Mouse (Mus musculus) left cerebral cortex, adult 8-10 months (tissue): Measurements from ENCODE around the gene Kpna7. TPM values are rescaled to one million over a fixed set of nuclear protein-coding genes. Genes with fewer than 3 reads are reported as not detected.

Experiments
- DNase-seq, 2 experiments: peaks; one replicate each; pipeline ENCODE4 v3.0.0; 2022; ENCODE audit warnings: low spot score in 2 of 2
- total RNA-seq, 4 experiments: library from RNA; stranded (reverse); gene quantifications; 2 replicates each; pipeline ENCODE4 v1.2.4; 2022

Gene Kpna7
- total RNA-seq, 4 experiments from 2014 or later = not detected

DNA sequence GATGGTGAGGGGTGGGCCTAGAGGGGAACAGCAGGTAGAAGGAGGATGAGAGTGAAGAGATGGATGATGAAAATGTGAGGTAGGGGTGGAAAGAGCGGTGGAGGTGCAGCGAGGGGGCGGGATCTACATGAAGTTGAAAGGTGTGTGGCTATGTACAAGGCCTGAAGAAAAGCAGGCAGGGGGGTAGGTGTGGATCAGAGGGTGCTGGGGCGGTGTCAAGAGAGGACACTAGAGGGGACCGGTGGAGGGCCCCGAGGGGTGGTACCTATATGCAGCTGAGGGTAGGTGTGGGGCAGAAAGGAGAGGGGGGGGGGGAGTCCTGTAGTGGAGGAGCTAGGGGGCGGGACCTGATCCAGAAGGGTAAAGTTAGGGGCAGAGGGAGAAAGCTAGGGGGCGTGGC is 119.4 kb downstream of the Kpna7 start:
- DNase-seq = peak in 1 of 2 experiments; percentile 41

DNA sequence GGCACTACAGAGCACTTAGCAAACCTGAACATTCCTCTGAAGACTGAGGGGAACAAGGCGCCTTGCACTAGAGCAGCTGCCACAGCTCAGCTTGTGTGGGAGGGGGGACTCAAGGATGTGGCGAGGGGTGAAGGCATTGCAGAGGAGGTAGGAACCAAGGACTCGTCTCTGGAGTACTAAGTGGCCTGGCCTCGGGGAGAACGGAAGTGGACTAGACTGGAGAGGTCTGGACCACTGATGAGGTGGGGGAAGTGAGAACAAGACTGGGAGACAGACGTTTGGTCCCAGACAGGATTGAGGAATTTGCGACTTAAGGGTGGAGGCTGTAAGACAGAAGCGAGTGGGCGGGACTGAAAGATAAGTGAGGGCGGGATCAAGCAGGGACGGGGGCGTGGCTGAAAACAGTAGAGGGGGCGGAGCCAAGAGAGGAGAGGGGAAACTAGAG is 120.0 kb downstream of the Kpna7 start:
- DNase-seq = peak; percentile 51 to 69

DNA sequence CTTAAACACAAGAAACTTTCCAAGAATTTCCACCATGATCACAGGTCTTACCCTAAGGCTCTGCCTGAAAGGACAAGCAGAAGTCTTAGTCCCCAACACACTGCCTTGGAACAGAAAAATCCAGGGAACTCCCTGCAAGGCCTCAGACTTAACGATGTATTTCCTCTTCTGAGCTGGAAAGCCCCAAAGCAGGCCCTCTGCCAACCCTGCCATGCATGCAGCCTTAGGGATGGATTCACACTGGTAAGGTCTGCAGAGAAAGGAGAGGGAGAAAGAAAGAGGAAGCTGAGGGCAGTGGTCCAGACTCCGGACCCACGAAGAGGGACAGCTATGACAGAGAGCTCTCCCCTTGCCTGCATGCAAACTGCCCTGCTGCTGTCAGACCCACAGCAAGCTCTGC is 120.4 kb downstream of the Kpna7 start:
- DNase-seq = no peak

DNA sequence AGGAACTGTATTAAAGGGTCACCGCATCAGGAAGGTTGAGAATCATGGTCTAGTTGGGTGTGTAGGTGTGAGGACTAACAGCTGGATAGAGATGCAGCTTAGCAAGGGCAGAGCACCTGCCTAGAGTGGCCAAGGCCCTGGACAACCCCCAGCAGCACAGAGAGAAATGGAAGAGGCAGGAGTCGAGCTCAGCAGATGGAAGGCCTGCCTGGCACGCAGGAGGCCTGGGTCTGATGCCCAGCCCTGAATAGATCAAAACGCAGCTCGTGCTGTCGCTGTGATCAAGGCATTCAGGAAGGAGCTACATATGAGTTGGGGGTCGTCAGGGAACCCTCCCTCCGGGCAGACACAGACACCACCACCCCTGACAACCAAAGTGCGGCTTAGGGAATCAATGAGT is 125.6 kb downstream of the Kpna7 start:
- no peak for DNase-seq

DNA sequence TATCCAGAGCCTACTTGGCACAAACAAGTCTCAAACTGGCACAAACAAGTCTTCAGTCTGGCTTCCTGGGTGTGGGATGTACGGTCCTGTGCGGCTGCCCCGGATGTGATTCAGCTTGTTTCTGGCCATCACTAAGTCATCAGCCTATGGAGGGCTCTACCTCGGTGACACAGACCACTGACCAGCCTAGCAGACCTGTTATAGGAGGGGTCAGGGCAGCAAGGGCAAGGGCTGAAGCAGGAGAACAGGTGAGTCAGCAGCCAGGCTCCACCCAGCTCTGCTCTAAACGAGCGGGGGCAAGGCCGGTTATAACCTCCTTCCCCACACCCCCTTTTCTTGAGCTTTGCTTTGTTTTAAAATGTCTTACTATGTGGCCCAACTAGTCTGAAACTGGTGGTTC is 129.4 kb downstream of the Kpna7 start:
- DNase-seq = no peak

DNA sequence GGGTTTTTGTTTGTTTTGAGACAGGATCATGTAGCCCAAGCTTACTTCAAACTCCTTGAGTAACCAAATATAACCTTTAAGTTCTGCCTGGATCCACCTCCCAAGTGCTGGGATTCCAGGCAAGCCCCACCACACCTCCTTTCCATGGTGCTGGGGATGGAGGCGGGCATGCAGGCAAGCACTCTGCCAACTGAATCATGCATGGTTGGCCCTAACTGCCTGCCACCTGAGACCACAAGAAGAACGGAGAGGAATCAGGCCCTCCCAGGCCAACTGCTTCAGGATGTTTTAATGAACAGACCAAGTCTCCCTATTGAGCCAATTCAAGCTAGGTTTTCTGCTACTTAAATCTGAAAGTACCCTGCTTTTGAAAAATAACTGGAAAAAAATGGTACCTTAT is 131.2 kb downstream of the Kpna7 start:
- no peak for DNase-seq

DNA sequence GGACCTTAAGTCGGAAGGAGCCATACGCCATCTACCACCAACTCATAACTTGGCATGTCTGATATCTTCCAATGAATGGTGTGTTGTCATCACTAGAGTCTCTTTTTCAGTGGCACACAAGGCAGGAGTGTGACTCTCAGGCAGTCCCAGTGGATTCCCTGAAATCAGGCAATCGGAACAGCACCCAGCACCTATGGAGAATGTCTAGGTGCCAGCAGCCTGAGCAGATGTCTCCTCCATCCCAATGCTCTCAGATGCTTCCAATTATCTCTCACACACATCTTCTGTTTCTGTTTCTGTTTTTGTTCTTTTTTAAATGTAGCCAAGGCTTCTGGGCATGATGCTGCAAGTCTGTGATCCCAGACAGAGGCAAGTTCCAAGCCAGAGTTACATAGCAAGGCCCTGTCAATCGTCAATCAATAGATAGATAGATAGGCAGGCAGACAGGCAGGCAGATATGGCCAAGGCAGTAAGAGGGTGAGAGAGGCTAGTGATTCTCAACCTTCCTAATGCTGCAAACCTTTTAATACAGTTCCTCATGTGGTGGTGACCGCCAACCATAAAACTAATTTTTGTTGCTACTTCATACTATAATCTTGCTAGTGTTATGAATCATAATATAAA is 133.3 kb downstream of the Kpna7 start:
- no peak for DNase-seq

DNA sequence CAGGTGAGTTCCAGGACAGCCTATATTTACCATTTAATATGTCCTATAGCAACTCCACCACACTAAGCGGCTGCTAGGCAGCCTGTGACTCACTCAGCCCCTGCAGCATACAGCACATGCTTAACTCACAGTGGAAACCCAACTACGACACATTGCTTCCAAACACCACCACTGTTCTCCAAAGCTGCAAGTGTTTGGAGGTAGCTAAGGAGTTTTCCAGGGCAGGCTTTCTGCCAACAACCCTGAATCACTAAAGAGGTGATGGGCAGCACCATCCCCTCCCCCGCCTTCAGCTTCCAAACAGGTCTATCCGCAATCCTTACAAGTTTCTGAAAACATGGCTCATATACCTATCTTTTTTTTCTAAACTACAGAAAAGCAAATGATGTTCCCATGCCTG is 134.0 kb downstream of the Kpna7 start:
- DNase-seq = peak in 1 of 2 experiments; percentile 61

DNA sequence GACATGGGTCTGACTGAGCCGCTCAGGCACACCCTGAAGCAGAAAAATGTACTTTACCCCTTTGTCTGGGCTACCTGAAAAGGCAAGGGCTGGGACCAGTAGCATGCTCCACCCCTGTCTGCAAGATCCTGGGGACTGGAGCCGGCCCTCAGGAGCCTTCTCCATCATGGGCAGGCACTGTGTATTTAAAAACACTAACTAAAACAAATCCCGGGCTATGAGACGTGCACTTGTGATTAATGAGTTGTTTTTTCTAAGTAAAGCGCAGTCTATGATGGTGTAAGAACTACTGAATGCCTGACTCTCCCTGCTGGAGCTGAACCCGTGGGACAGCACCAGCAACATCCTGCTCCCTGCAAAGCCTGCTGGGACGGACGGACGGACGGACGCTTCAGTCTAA is 135.4 kb downstream of the Kpna7 start:
- no peak for DNase-seq

DNA sequence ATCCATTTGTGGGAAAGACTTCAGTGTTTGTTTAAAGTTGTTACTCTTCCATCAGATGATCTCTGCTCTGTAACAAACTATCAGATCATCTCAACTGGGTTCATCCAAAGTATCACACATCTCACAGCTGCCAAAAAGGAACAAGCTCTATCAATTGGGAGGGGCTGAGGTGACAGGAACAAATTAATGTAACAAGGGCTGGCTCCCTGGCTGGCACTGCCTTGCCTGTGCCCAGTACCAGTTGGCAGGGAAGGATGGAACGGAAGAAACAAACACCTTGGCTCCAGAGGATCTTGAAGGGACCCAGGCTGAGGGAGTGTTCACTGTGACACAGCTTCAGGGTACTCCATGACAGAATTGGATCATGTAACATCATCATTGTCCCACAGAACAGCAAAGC is 135.8 kb downstream of the Kpna7 start:
- no peak for DNase-seq

DNA sequence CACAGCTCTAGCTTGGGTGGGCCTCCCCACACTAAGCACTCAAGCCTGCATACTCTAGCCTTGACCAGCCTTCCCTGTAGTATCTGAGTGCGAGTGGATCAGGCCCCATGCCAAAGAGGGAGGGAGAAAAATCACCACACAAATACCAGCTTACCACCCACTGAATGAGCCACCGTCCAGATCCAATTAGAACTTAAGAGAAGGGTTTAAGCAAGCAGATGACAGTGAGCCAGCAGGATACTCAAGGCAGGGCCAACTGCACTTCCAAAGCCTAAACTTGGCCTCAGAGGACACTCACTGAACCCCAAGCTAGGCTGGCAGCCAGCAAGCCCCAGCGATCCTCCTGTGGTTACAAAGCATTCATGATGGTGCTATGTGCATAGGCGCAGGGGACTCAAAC is 137.8 kb downstream of the Kpna7 start:
- DNase-seq = peak in 1 of 2 experiments; percentile 66

DNA sequence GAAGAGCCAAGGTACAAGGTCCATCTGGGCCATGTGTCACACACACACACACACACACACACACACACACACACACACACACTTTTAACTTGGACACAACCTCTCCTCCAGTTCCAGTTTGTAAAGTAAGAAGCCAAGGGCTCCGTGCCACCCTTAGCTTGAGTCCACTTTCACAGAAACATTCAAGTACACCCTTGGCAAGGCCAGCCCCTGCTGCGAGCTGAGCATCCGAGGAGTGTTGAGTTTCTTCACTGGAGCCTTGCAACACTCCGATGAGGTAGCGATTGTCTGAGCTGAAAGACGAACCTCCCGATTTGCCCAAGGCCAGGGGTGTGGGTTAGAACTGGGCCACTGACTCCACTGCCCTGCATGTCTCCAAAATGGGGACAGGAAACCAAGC is 138.9 kb downstream of the Kpna7 start:
- no peak for DNase-seq

DNA sequence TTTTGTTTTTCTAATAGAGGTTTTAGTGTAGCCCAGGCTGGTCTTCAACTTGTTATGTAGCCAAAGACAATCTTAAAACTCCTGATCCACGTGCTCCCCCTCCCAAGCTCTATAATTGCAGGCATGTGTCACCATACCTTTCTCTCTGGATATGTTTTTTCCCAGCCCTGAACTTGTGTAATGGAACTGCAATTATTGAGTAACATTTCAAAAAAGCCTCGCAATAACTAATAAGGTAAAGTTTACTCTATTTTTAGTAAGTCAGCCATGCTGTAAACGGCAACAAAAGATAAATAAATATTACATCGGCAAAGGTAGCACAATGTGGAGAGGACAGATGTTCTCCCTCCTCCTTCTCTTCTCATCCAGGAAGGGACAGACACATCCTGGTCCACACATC is 139.5 kb downstream of the Kpna7 start:
- DNase-seq = no peak

DNA sequence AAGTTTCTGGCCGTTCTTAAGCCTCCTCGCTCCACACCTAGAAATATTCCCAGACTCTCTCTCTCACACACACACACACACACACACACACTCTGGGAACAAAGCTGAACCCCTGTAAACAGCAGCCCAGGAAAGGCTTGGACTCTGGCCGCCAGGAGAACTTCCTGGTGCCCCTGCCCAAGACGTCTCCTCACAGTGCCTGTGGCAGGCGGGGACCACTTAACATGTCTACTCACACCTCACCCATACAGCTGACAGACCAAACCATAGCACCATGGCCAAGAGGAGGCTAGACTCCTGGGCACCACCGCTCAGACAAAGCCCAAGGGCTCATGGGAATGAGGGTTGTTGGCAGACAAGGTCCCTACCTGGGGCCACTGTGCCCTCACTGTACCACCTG is 140.5 kb downstream of the Kpna7 start:
- no peak for DNase-seq

DNA sequence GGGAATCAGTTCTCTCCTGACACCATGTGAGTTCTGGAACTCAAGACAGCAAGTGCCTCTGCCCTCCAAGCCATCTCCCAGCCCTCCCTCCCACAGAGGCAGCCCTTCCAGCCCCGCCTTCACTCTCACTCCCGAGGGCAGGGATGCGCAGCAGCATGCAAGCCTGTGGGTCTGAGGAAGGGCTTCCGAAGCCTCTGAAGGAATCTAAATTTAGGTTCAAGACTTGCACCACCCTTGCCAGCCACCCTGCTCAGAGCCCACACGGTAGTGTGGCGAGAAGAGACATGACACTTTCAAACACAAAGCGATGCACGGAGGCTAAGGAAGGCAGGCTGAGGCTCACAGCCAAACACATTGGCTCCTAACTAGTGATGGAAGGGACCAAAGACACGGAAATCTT is 141.4 kb downstream of the Kpna7 start:
- DNase-seq = no peak

DNA sequence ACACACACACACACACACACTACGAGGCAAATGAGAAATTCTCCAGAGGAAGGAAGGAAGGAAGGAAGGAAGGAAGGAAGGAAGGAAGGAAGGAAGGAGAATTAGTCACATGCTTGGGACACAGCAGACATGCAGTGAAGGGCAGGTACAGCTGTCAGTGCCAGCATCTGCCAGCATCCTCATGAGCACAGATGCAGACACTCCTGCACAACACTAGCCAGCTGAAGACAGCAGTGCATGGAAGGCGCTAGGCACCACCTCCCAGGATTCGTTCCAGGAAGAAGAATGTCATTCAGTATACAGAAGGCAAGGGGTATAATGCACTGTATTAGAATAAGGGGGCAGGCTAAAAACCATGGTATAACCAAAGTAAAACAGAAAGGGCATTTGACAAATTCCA is 142.9 kb downstream of the Kpna7 start:
- no peak for DNase-seq

DNA sequence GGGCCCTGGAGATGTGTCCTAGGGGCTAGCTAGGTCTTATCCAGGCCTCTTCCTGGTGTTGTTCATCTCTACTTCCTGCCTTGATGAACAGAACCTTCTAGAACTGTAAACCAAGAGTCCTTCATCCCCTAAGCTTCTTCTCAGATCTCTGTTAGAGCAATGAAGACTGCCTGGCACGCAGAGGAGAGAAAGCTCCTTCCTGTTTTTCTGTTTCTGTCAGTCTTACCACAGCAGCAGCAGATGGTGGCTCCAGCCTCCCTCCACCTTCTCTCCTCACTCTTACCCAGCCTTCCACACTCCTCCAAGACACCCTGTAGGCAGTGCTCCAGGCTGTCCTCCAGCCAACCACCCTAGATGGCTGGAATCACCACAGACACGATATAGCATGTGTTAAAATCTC is 146.5 kb downstream of the Kpna7 start:
- DNase-seq = peak in 1 of 2 experiments; percentile 79

Other genes starting within 250 kb of the Kpna7 start
- 10 to 100 TPM; 32.4 to 38.4 (median 37.2) TPM for gene Smurf1, start 118.2 kb downstream of the Kpna7 start, total RNA-seq
- gene Gm4871, start 51.3 kb downstream of the Kpna7 start, total RNA-seq = not detected
- not detected for gene 1700018F24Rik, start 41.0 kb downstream of the Kpna7 start, total RNA-seq
- gene Arpc1a, start 200 bp downstream of the Kpna7 start, total RNA-seq = 100 to 1,000 TPM; 213 to 219 (median 216) TPM
- 10 to 100 TPM; 17.4 to 47.4 (median 23.9) TPM for gene Arpc1b, start 30.2 kb upstream of the Kpna7 start, total RNA-seq
- 100 to 1,000 TPM in 1 of 4 experiments, 10 to 100 TPM in 3; 77.5 to 101 (median 86.1) TPM for gene Pdap1, start 56.2 kb upstream of the Kpna7 start, total RNA-seq
- gene Bud31, start 56.3 kb upstream of the Kpna7 start, total RNA-seq = 10 to 100 TPM; 70.3 to 76.5 (median 74.1) TPM
- gene Ptcd1, start 83.1 kb upstream of the Kpna7 start, total RNA-seq = 10 to 100 TPM; 20.2 to 23.4 (median 21.8) TPM
- gene Cpsf4, start 83.2 kb upstream of the Kpna7 start, total RNA-seq = 10 to 100 TPM; 19.2 to 25.9 (median 22.6) TPM
- gene Atp5j2, start 108.0 kb upstream of the Kpna7 start, total RNA-seq = 100 to 1,000 TPM; 243 to 395 (median 326) TPM
- 10 to 100 TPM; 13.3 to 14.3 (median 14.0) TPM for gene Zkscan14, start 117.8 kb upstream of the Kpna7 start, total RNA-seq
- 10 to 100 TPM; 10.4 to 12.2 (median 10.9) TPM for gene Zkscan5, start 120.5 kb upstream of the Kpna7 start, total RNA-seq
- 10 to 100 TPM; 31.6 to 35.8 (median 31.9) TPM for gene Zfp655, start 147.7 kb upstream of the Kpna7 start, total RNA-seq
- gene Zscan25, start 196.5 kb upstream of the Kpna7 start, total RNA-seq = 10 to 100 TPM; 18.5 to 24.1 (median 22.5) TPM